Mouse (Mus musculus): Measurements from ENCODE around the gene Cdipt.

GRCm38 (mm10) chr7:126941801-126942200 lies 33.9 kb upstream of the Cdipt start:
- TF ChIP-seq CTCF (IDR thresholded peaks at IDR 0.05): no peak
- TF ChIP-seq POLR2A (IDR thresholded peaks at IDR 0.05; ENCODE audit: insufficient read depth, low read depth, low read length): no peak

Data from heart, adult 2 months (tissue).